Mouse (Mus musculus) ES-Bruce4 (cell line): ENCODE measurements around the gene Rif1. TPM values are rescaled to one million over a fixed set of nuclear protein-coding genes. Genes with fewer than 3 reads are reported as not detected.
A peak's percentile ranks its signal among the peaks of the same experiment; 100 is the strongest.

Source experiments
- H3K27ac ChIP-seq: 2 replicates; pipeline ENCODE4 v1.5.1; 2012; ENCODE audit warnings: low read length, inconsistent platforms; ENCODE audit not compliant: insufficient read depth
- H3K27me3 ChIP-seq: 2 replicates; pipeline ENCODE4 v1.6.1; 2012; ENCODE audit warnings: mild to moderate bottlenecking, low read length, inconsistent platforms; ENCODE audit not compliant: control insufficient read depth, poor library complexity, insufficient read depth, severe bottlenecking
- H3K36me3 ChIP-seq: 2 replicates; pipeline ENCODE4 v1.6.1; 2012; ENCODE audit warnings: inconsistent platforms, mild to moderate bottlenecking, low read length, moderate library complexity; ENCODE audit not compliant: control insufficient read depth, poor library complexity, insufficient read depth, severe bottlenecking
- H3K4me1 ChIP-seq: one replicate; pipeline ENCODE4 v1.8.1; 2011; ENCODE audit warnings: low read length; ENCODE audit not compliant: control insufficient read depth, insufficient read depth
- H3K4me3 ChIP-seq: 2 replicates; pipeline ENCODE4 v1.5.1; 2011; ENCODE audit warnings: low read depth, mild to moderate bottlenecking, low read length
- H3K9ac ChIP-seq: 2 replicates; pipeline ENCODE4 v1.6.1; 2012; ENCODE audit warnings: low read depth, mild to moderate bottlenecking, inconsistent platforms; ENCODE audit not compliant: poor library complexity, severe bottlenecking
- H3K9me3 ChIP-seq: replicated peaks from 2 replicates; pipeline ENCODE4 v1.6.1; 2012; ENCODE audit warnings: mild to moderate bottlenecking, low read length, inconsistent platforms; ENCODE audit not compliant: control insufficient read depth, poor library complexity, insufficient read depth, severe bottlenecking
- CTCF ChIP-seq: IDR thresholded peaks from one replicate; pipeline ENCODE4 v1.8.1; 2011; ENCODE audit warnings: low read depth, low read length
- EP300 ChIP-seq: IDR thresholded peaks from 2 replicates; pipeline ENCODE4 v1.6.1; 2011; ENCODE audit warnings: low read depth, low read length; ENCODE audit not compliant: insufficient read depth
- POLR2A ChIP-seq: IDR thresholded peaks from one replicate; pipeline ENCODE4 v1.8.1; 2011; ENCODE audit warnings: low read length; ENCODE audit not compliant: insufficient read depth
- polyA plus RNA-seq: library from polyadenylated mRNA; stranded (reverse); fragments of >200 nt; gene quantifications from 2 replicates; pipeline ENCODE4 v1.2.4, GENCODE M21; 2011; ENCODE audit warnings: low read depth; ENCODE audit not compliant: missing spikeins, insufficient read depth, insufficient read length

Gene Rif1
- polyA plus RNA-seq = 237 and 249 TPM in 2 replicates

- Histone ChIP-seq H3K4me3 (peak within 1 kb of the TSS; percentile 87), H3K27ac (peak within 1 kb of the TSS; percentile 100), H3K9me3 (no peaks in the 10 kb centered on the region; the same call in 1 of the 2 replicates), H3K9ac (peak within 1 kb of the TSS; percentile 100), H3K36me3 (peaks cover 36% of the 10 kb centered on the region), H3K4me1 (peaks cover 3% of the 10 kb centered on the region), H3K27me3 (no peaks in the 10 kb centered on the region)
- TF ChIP-seq POLR2A (no peak), CTCF (no peak), EP300 (no peak; the same call in 1 of the 2 replicates)
Observed at GRCm38 (mm10) chr2:52072491-52073140, at the start of gene Rif1. Gene Rif1 (plus strand): TSS chr2:52072832.

- TF ChIP-seq EP300 (no peak), POLR2A (no peak), CTCF (no peak)
- H3K36me3 ChIP-seq = no peaks in the 10 kb centered on the region
- no peaks in the 10 kb centered on the region for H3K4me1 ChIP-seq
- H3K9ac ChIP-seq = no peak overlapping the region
- no peak overlapping the region for H3K4me3 ChIP-seq
- H3K27me3 ChIP-seq = no peaks in the 10 kb centered on the region; the same call in 1 of the 2 replicates
- no peak overlapping the region for H3K27ac ChIP-seq
- no peaks in the 10 kb centered on the region for H3K9me3 ChIP-seq
Observed at GRCm38 (mm10) chr2:52027061-52027460, 45.6 kb upstream of the Rif1 start.

- no peaks in the 10 kb centered on the region; the same call in 1 of the 2 replicates for H3K27me3 ChIP-seq
Observed at GRCm38 (mm10) chr2:52029426-52029825, 43.2 kb upstream of the Rif1 start.

GRCm38 (mm10) chr2:52031491-52031890, 41.1 kb upstream of the Rif1 start:
- Histone ChIP-seq H3K36me3 (no peaks in the 10 kb centered on the region), H3K4me1 (no peaks in the 10 kb centered on the region), H3K27me3 (no peaks in the 10 kb centered on the region), H3K27ac (no peak overlapping the region), H3K9me3 (no peaks in the 10 kb centered on the region), H3K9ac (no peak overlapping the region), H3K4me3 (no peak overlapping the region)
- TF ChIP-seq POLR2A = no peak
- no peak for TF ChIP-seq CTCF
- no peak for TF ChIP-seq EP300

More at GRCm38 (mm10) chr2:52029426-52029825, 43.2 kb upstream of the Rif1 start:
- Histone ChIP-seq H3K9ac (no peak overlapping the region), H3K4me3 (no peak overlapping the region), H3K4me1 (no peaks in the 10 kb centered on the region), H3K27ac (no peak overlapping the region), H3K36me3 (no peaks in the 10 kb centered on the region), H3K9me3 (no peaks in the 10 kb centered on the region)
- no peak for TF ChIP-seq POLR2A
- peak; percentile 23 for TF ChIP-seq CTCF

GRCm38 (mm10) chr2:52034601-52035000, 38.0 kb upstream of the Rif1 start:
- TF ChIP-seq CTCF = no peak
- no peak for TF ChIP-seq EP300
- TF ChIP-seq POLR2A = no peak
- no peak overlapping the region for H3K27ac ChIP-seq
- H3K4me3 ChIP-seq = no peak overlapping the region
- H3K36me3 ChIP-seq = no peaks in the 10 kb centered on the region
- no peaks in the 10 kb centered on the region for H3K4me1 ChIP-seq
- H3K27me3 ChIP-seq = no peaks in the 10 kb centered on the region
- H3K9ac ChIP-seq = no peak overlapping the region
- H3K9me3 ChIP-seq = no peaks in the 10 kb centered on the region

- Histone ChIP-seq H3K27ac (no peak overlapping the region), H3K9me3 (no peaks in the 10 kb centered on the region), H3K27me3 (no peaks in the 10 kb centered on the region), H3K4me1 (no peaks in the 10 kb centered on the region), H3K4me3 (no peak overlapping the region), H3K9ac (no peak overlapping the region), H3K36me3 (no peaks in the 10 kb centered on the region)
- TF ChIP-seq POLR2A (no peak), CTCF (no peak), EP300 (no peak)
Observed at GRCm38 (mm10) chr2:52035144-52035543, 37.5 kb upstream of the Rif1 start.
